Mouse (Mus musculus) megakaryocyte, embryonic 14.5 days (primary cell): ENCODE measurements around the gene Gm10134. TPM values are rescaled to one million over a fixed set of nuclear protein-coding genes. Genes with fewer than 3 reads are reported as not detected.
A peak's percentile ranks its signal among the peaks of the same experiment; 100 is the strongest.

Experiments
- H3K27me3 ChIP-seq: replicated peaks from 2 replicates; pipeline ENCODE3; 2012; ENCODE audit warnings: inconsistent platforms
- H3K36me3 ChIP-seq: replicated peaks from 2 replicates; pipeline ENCODE3; 2012; ENCODE audit warnings: low read length, inconsistent platforms, mixed read lengths
- H3K4me1 ChIP-seq: 2 replicates; pipeline ENCODE4 v1.6.1; 2012; ENCODE audit warnings: inconsistent platforms
- H3K4me3 ChIP-seq: replicated peaks from 2 replicates; pipeline ENCODE3; 2012; ENCODE audit warnings: moderate library complexity, mild to moderate bottlenecking, inconsistent platforms
- H3K9me3 ChIP-seq: 2 replicates; pipeline ENCODE4 v1.6.1; 2012; ENCODE audit warnings: inconsistent platforms
- FLI1 ChIP-seq: IDR thresholded peaks from 2 replicates; pipeline ENCODE4 v1.6.1; 2012; ENCODE audit warnings: low read length, inconsistent platforms, mixed read lengths
- GATA1 ChIP-seq: IDR thresholded peaks from 3 replicates; pipeline ENCODE4 v1.6.1; 2012; ENCODE audit warnings: mixed read lengths, low read length, inconsistent platforms, borderline replicate concordance
- polyA plus RNA-seq: library from polyadenylated mRNA; stranded (reverse); fragments of >175 nt; gene quantifications from 2 replicates; pipeline ENCODE4 v1.2.3, GENCODE M21; 2012; ENCODE audit warnings: low replicate concordance; ENCODE audit not compliant: insufficient read depth

The Gm10134 gene
- polyA plus RNA-seq, 1 experiment, result not detected

DNA sequence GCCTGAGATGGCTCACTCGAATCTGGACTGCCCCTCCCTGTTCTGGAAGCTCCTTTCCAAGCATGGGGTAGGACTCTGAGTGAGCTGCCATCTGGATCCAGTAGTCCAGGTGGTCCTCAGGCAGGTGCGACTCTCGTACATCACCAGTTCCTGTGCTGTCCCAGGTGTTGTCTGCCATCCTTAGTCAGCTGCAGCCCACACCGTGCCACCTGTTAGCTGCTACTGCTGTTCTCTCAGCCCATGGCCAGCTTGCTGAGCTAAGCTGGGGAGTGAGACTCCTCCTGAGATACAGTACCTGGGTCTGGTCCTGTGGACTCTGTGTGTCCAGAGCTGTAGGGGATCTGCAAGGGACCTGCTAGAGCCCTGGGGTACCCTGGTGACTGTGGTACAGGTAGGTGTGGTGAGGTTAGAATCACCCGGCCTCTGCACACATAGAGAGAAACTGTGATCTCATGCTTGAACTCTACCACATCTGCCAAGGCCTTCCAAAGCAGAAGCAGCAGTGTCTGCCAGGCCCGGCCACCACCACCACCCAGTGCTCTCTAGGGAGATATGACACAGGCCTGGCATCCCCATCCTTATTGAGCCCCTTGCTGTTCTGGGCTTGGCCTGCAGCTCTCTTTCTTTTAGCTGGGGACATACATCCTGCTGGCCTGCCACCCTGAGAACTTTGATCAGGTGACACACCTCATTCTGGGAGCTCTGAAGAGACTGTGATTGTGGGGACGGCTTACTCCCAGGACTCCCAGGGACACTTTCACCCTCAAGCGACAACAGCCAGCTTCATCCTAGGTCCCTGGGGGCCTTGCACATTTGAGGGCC is 32.3 kb downstream of the Gm10134 start:
- TF ChIP-seq GATA1, result no peak
- TF ChIP-seq FLI1, result no peak
- Histone ChIP-seq H3K4me1 (peaks cover 81% of the 10 kb centered on the region), H3K9me3 (no peaks in the 10 kb centered on the region), H3K4me3 (peak overlapping the region; percentile 44), H3K36me3 (peaks cover 27% of the 10 kb centered on the region), H3K27me3 (peaks cover 85% of the 10 kb centered on the region)

DNA sequence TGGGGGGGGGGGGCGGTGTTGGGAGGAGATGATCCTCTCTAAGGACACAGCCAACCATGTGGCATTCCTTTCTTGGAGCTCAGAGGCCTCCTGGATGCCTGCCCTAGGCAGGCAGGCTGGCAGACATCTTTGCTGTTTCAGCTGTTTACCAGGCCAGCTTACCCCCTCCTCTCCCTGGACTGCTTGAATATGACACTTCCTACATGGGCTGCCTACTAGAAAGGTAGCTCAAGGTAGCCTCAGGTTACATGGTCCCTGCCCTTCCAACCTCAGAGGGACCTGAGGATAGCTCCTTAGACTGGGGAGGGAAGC is 32.9 kb downstream of the Gm10134 start:
- H3K36me3 ChIP-seq, result peaks cover 33% of the 10 kb centered on the region
- H3K4me1 ChIP-seq, result peaks cover 75% of the 10 kb centered on the region
- TF ChIP-seq GATA1 (no peak), FLI1 (no peak)
- no peaks in the 10 kb centered on the region for H3K9me3 ChIP-seq
- H3K4me3 ChIP-seq, result no peak overlapping the region
- peaks cover 86% of the 10 kb centered on the region for H3K27me3 ChIP-seq

DNA sequence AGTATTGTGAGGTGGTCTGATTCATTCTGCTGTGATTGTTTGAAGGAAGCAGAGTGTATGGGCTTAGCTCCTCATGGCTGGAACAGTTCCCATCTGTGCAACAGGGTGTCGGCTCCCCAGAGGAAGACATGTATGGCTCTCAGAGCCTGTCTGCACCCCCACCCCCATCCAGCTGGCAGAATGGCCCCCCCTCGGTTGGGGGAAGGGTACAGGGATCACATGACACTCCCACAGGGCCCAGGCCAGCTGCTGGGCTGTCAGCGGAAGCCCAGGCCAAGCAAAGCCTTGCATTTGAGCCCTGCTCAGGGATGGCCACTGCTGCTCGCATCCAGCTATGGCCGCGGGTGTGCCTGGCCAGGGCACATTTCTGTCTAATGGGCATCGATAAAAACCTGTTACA is 33.3 kb downstream of the Gm10134 start:
- Histone ChIP-seq H3K9me3 (no peaks in the 10 kb centered on the region), H3K36me3 (peaks cover 37% of the 10 kb centered on the region), H3K4me1 (peaks cover 71% of the 10 kb centered on the region), H3K27me3 (peaks cover 86% of the 10 kb centered on the region), H3K4me3 (peak overlapping the region; percentile 65)
- no peak for TF ChIP-seq FLI1
- TF ChIP-seq GATA1, result no peak

DNA sequence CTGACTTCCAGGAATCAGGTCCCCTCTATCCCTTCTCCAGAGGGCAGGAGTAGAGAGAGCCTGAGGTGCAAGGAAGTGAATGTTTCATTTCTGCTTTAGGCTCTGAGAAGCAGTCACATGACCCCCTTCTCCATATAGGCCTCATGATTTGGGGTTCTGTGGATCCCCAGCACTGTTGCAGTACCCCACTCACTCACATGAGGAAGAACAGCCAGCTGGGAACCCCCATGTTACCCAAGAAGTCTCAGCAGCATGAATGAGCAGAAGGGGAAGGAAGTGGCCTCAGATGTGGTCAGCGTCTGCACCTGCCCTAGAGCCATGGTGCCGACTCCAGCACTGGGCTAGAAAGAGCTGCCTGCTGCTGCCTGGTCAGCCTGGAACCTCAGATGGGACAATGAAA is 34.1 kb downstream of the Gm10134 start:
- H3K27me3 ChIP-seq, result peaks cover 86% of the 10 kb centered on the region
- H3K4me3 ChIP-seq, result peak overlapping the region; percentile 72
- H3K36me3 ChIP-seq, result peaks cover 45% of the 10 kb centered on the region
- no peaks in the 10 kb centered on the region for H3K9me3 ChIP-seq
- H3K4me1 ChIP-seq, result peaks cover 67% of the 10 kb centered on the region
- no peak for TF ChIP-seq FLI1
- TF ChIP-seq GATA1, result no peak

GRCm38 (mm10) chr2:28540587-28541227 is 34.8 kb downstream of the Gm10134 start:
- H3K4me1 ChIP-seq, result peaks cover 66% of the 10 kb centered on the region
- TF ChIP-seq GATA1 (no peak), FLI1 (no peak)

GRCm38 (mm10) chr2:28543894-28544293 is 38.0 kb downstream of the Gm10134 start:
- Histone ChIP-seq H3K9me3 (no peaks in the 10 kb centered on the region), H3K4me3 (no peak overlapping the region), H3K4me1 (peaks cover 61% of the 10 kb centered on the region), H3K36me3 (peaks cover 78% of the 10 kb centered on the region), H3K27me3 (peaks cover 73% of the 10 kb centered on the region)
- TF ChIP-seq FLI1, result no peak
- TF ChIP-seq GATA1, result no peak

More at GRCm38 (mm10) chr2:28540587-28541227, 34.8 kb downstream of the Gm10134 start:
- H3K9me3 ChIP-seq, result no peaks in the 10 kb centered on the region
- H3K4me3 ChIP-seq, result no peak overlapping the region
- peaks cover 86% of the 10 kb centered on the region for H3K27me3 ChIP-seq
- H3K36me3 ChIP-seq, result peaks cover 52% of the 10 kb centered on the region

- H3K36me3 ChIP-seq, result peaks cover 94% of the 10 kb centered on the region
- TF ChIP-seq GATA1 (no peak), FLI1 (no peak)
- peak overlapping the region; percentile 42 for H3K4me3 ChIP-seq
- no peaks in the 10 kb centered on the region for H3K9me3 ChIP-seq
- peaks cover 56% of the 10 kb centered on the region for H3K4me1 ChIP-seq
- H3K27me3 ChIP-seq, result peaks cover 65% of the 10 kb centered on the region
Measured at GRCm38 (mm10) chr2:28545976-28546375, 40.1 kb downstream of the Gm10134 start.

GRCm38 (mm10) chr2:28546560-28546959 is 40.7 kb downstream of the Gm10134 start:
- Histone ChIP-seq H3K27me3 (peaks cover 64% of the 10 kb centered on the region), H3K9me3 (no peaks in the 10 kb centered on the region), H3K4me1 (peaks cover 58% of the 10 kb centered on the region), H3K36me3 (peaks cover 97% of the 10 kb centered on the region), H3K4me3 (no peak overlapping the region)
- TF ChIP-seq FLI1 (no peak), GATA1 (no peak)

- no peak for TF ChIP-seq GATA1
- Histone ChIP-seq H3K4me3 (no peak overlapping the region), H3K9me3 (no peaks in the 10 kb centered on the region), H3K27me3 (peaks cover 62% of the 10 kb centered on the region), H3K36me3 (peaks cover 97% of the 10 kb centered on the region), H3K4me1 (peaks cover 58% of the 10 kb centered on the region)
Measured at GRCm38 (mm10) chr2:28547237-28548172, 41.6 kb downstream of the Gm10134 start.

- H3K27me3 ChIP-seq, result peaks cover 53% of the 10 kb centered on the region
- TF ChIP-seq GATA1, result no peak
- no peak for TF ChIP-seq FLI1
- H3K36me3 ChIP-seq, result peaks cover 90% of the 10 kb centered on the region
- peaks cover 58% of the 10 kb centered on the region for H3K4me1 ChIP-seq
- H3K9me3 ChIP-seq, result no peaks in the 10 kb centered on the region
- no peak overlapping the region for H3K4me3 ChIP-seq
Measured at GRCm38 (mm10) chr2:28549157-28549556, 43.3 kb downstream of the Gm10134 start.
